Mouse (Mus musculus): ENCODE results near the gene Ndufb4.
"Not testable (repeated sequence)": the region's sequence is repeated elsewhere in the genome, so short reads cannot be mapped to it uniquely, and the experiment has no call there.

The Ndufb4 gene

DNA sequence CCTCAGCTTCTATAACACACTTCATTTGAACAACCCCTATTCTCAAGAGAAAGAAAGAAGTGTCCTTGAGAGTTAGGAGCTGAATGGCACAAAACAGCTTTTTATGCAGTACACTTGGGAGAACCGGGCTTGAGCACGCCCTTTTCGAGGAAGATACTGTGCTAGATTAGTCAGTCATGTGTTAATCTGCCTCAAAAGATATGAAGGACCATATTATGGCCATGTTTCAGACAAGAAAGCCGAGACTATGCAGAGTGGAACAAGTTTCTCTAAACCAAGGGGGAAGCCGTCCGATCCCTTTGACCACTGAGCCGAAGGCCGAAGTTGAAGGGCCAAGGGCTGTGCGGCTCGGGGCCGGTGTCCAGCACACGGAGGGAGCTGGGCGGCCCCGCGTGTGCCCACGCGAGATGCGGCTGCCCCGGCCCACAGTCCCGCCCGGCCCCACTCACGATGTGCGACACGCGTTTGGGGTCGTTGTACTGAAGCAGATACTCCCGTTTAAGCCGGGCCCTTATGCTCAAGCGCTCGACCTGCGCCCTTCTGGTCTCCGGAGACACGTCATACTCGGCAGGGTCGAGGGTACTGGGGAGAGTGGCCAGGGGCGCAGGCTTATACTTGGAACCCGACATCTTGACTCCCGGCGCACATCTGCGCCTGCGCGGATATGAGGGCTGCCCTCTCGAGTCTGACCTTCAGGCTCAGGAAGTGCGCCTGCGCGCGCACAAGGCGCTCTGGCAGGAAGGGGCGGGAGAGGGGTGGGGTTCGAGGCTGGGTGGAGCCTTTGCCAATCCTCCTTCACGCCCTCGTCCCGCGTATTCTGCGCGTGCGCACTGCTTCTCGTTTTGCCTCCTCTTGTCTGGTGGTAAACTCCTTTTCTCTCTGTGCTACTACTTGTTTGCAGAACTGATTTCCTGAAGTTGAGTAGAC lies at the start of gene Ndufb4:
Gene Ndufb4 (minus strand): TSS at position 723 of the 927 bp plus-strand sequence.
- DNase-seq: peak; percentile 97 to 98

GRCm38 (mm10) chr16:37703884-37704283 lies 49.6 kb upstream of the Ndufb4 start:
- no peak for DNase-seq

- not testable (repeated sequence) for DNase-seq
These were observed 45.8 kb upstream of the Ndufb4 start for GRCm38 (mm10) chr16:37700071-37700470.

DNA sequence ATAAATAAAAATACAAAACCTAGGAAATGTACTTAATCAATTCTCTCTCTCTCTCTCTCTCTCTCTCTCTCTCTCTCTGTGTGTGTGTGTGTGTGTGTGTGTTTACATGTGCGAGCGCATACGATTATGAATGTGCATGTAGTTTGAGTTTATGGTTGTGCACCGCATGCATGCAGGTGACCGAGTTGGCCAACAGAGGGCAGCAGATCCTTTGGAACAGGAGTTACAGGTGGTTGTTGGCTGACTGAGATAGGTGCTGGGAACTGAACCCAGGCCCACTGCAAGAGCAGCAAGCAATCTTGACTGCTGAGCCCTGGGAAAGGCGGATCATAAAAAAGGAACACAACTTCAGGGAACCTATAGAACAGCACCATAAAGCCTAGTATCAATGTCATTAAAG lies 44.5 kb upstream of the Ndufb4 start:
- no peak for DNase-seq

- DNase-seq: no peak
These were observed 43.0 kb upstream of the Ndufb4 start for GRCm38 (mm10) chr16:37697271-37697670.

GRCm38 (mm10) chr16:37690932-37691730 lies 36.9 kb upstream of the Ndufb4 start:
- peak in 1 of 2 experiments; percentile 48 for DNase-seq

DNA sequence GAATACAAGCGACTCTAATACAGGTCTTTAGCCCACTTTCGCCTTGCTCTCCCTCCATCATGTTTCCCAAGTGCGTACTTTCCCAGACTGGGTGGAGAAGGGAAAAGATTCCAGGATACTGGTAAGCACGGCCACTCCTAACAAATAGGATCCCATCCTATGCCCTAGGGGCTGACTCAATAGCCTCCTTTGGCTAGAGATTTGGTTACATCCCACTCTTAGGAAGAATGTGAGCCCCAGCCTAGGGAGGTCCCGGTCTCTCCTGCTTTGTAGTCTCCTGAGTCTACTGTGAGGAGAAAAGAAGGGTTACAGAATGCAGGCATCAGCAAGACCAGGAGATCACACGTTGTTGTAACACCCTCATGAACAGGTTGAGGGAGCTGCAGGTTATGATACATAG lies 36.2 kb upstream of the Ndufb4 start:
- no peak for DNase-seq

DNA sequence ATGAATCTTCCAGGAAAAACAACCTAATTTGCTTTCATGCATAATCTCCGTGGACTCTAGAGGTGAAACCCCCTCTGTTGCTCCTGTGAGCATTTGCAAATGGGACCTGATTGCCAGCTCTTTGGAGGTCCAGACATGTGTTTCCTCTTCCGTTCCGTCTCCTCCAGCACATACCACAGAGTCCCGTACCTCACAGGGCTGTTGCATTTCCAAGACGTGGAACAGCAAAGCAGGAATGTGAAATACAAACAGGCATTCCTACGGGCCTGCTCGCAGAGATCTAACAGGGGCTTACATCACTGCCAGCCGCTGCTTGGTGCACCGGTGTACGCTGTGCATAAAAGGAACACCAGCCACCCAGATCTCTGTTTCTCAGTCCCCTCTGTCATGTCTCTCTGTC lies 35.7 kb upstream of the Ndufb4 start:
- no peak for DNase-seq

DNA sequence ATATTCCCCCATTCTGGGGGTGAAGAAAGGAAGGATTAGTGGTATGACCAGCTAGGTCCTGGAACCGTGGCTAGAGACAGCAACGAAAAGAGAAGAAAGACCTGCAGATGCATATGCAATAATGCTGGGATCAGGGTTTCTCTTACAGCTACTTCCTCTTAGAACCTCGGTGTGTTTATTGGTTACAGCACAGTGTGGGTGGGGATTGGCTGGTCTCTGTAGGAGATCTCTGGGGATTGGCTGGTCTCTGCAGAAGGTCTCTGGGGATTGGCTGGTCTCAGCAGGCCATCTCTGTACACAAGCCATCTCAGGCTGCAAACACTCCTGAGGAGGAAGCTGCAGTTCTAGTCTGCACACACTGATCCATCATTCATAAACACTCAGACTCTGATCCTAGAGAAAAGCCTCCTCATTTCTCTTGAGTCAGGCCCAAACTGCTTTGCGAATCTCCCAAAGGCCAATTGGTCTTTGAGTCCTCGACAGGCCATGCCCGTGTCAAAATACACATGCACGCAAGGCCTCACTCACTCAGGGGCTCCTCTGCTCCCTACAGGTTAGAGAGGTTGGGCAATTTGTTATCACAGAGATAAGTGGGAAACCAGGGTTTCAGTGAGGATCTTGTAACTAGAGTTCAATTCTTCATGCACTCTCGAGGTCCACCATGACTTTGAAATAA lies 35.1 kb upstream of the Ndufb4 start:
- no peak for DNase-seq

GRCm38 (mm10) chr16:37688181-37688580 lies 33.9 kb upstream of the Ndufb4 start:
- peak in 1 of 2 experiments; percentile 61 for DNase-seq

GRCm38 (mm10) chr16:37687301-37687980 lies 33.2 kb upstream of the Ndufb4 start:
- DNase-seq: no peak

GRCm38 (mm10) chr16:37686834-37687233 lies 32.6 kb upstream of the Ndufb4 start:
- no peak for DNase-seq

GRCm38 (mm10) chr16:37685946-37686600 lies 31.8 kb upstream of the Ndufb4 start:
- DNase-seq: no peak

- DNase-seq: peak; percentile 88 to 92
These were observed 30.6 kb upstream of the Ndufb4 start for GRCm38 (mm10) chr16:37684634-37685441.

DNA sequence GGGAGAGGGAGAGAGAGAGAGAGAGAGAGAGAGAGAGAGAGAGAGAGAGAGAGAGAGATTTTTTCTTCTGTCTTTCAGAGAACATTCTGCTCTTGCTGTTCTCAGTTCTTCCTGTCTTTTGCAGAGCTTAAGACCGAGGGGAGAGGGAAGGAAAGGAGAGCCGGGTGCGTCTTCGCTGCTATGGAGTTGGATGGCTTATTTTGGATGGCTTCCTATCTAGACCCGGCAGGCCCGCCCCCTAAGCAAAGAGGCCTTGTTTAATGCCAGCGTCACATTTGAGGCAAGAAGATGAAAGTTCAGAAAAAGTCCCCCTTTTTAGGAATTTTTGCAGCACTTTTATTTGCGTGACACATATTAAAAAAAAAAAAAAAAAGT lies 30.0 kb upstream of the Ndufb4 start:
- peak; percentile 49 to 54 for DNase-seq

GRCm38 (mm10) chr16:37683154-37684130 lies 29.2 kb upstream of the Ndufb4 start:
- DNase-seq: peak in 1 of 2 experiments; percentile 35

DNA sequence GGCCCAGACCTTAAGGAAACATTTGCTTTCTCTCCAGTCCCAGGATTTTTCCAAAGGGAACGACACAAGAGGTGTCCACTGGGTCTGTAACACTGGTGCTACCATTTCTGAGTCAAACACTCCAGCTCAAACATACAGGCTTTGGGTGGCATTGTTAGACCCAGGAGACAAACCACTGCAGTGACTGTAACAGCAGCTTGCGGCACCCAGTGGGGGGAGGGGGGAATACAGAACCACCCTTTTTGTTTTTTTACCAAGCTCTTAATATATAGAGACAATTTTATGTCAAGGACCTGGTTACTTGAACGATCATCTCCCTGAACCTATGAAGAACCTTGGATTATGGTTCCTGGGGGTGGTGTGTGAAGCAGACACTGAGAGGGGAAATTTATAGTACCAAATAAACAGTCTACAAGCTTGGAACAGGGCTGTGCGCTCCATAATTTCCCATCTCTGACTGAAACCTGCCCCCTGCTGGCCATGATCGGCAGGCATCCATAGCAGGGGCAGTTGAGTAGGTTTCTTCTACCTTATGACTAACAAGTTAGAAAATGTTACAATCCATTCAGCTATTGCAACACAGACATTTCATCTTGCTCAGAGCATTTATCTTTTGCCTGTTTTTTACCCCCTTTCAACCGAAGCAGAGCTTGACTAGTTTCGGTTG lies 28.2 kb upstream of the Ndufb4 start:
- DNase-seq: peak; percentile 85 to 96

- DNase-seq: no peak
These were observed 26.6 kb upstream of the Ndufb4 start for GRCm38 (mm10) chr16:37680831-37681230.

DNA sequence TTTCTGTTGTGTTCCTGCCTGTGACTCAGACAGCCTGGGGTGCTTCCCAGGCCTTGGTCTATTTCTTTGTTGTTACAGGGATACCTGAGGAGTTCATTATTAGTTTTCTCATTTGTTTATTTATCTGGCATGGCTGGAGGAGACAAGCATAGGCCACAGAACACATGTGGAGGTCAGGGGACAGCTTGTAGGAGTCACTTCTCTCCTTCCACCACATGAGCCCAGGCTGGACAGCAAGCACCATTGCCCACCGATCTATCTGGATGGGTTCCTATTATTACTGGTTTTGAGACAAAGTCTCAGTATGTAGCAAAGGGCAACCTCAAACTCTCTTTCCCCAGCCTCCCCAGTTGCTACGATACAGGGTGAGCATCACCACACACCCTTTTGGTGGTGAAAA lies 26.0 kb upstream of the Ndufb4 start:
- DNase-seq: no peak

Measured in kidney, postnatal 36 days (tissue).